Mouse (Mus musculus) megakaryocyte, adult 5-6 weeks (primary cell): ENCODE data around the gene Actl6a. TPM values are rescaled to one million over a fixed set of nuclear protein-coding genes. Genes with fewer than 3 reads are reported as not detected.
"Not testable (repeated sequence)": the region's sequence is repeated elsewhere in the genome, so short reads cannot be mapped to it uniquely, and the experiment has no call there.

Experiments used
- ATAC-seq: 2 replicates; pipeline ENCODE4 v1.8.0; 2016; ENCODE audit warnings: mild to moderate bottlenecking, inconsistent platforms; ENCODE audit not compliant: poor library complexity, severe bottlenecking
- total RNA-seq, 2 experiments: library from RNA; stranded (forward) in 1 of 2; stranded (reverse) in 1 of 2; fragments of 153-499, 151-499 nt in 1 of 2; fragments of 221-1000, 200-1000 nt in 1 of 2; gene quantifications; 2 replicates each; pipeline versions ENCODE4 v1.2.3 to v1.2.4; 2015 to 2017

Actl6a gene
- total RNA-seq, 2 experiments from 2014 or later, result 45.4 to 92.8 TPM

GRCm38 (mm10) chr3:32745426-32745825 lies 39.3 kb downstream of the Actl6a start:
- not testable (repeated sequence) for ATAC-seq

- ATAC-seq, result no peak
These were observed 42.3 kb downstream of the Actl6a start for GRCm38 (mm10) chr3:32748384-32748783.

GRCm38 (mm10) chr3:32749820-32750579 lies 43.9 kb downstream of the Actl6a start:
- no peak for ATAC-seq

GRCm38 (mm10) chr3:32754384-32754915 lies 48.4 kb downstream of the Actl6a start:
- no peak for ATAC-seq

GRCm38 (mm10) chr3:32759212-32759611 lies 53.1 kb downstream of the Actl6a start:
- ATAC-seq, result no peak

GRCm38 (mm10) chr3:32762962-32763361 lies 56.9 kb downstream of the Actl6a start:
- no peak for ATAC-seq

- no peak for ATAC-seq
These were observed 57.8 kb downstream of the Actl6a start for GRCm38 (mm10) chr3:32763902-32764301.

- ATAC-seq, result no peak
These were observed 64.7 kb downstream of the Actl6a start for GRCm38 (mm10) chr3:32770781-32771180.

Other genes with a start within 250 kb of the Actl6a start
- gene Kcnmb3, start 214.1 kb upstream of the Actl6a start, total RNA-seq (2015), result not detected in 2 replicates
- not detected in 2 replicates for gene Kcnmb3, start 214.1 kb upstream of the Actl6a start, total RNA-seq (2017)
- 32.8 and 37.5 TPM in 2 replicates for gene Zfp639, start 196.0 kb upstream of the Actl6a start, total RNA-seq (2015)
- 36.0 and 39.4 TPM in 2 replicates for gene Zfp639, start 196.0 kb upstream of the Actl6a start, total RNA-seq (2017)
- 20.3 and 29.8 TPM in 2 replicates for gene Mfn1, start 176.8 kb upstream of the Actl6a start, total RNA-seq (2015)
- 16.9 and 21.4 TPM in 2 replicates for gene Mfn1, start 176.8 kb upstream of the Actl6a start, total RNA-seq (2017)
- 1.8 and 2.7 TPM in 2 replicates for gene Gnb4, start 89.7 kb upstream of the Actl6a start, total RNA-seq (2015)
- gene Gnb4, start 89.7 kb upstream of the Actl6a start, total RNA-seq (2017), result 2.0 and 5.2 TPM in 2 replicates
- 166 and 191 TPM in 2 replicates for gene Ndufb5, start 30.7 kb downstream of the Actl6a start, total RNA-seq (2015)
- 128 and 134 TPM in 2 replicates for gene Ndufb5, start 30.7 kb downstream of the Actl6a start, total RNA-seq (2017)
- gene Mrpl47, start 31.3 kb downstream of the Actl6a start, total RNA-seq (2015), result 19.2 and 22.0 TPM in 2 replicates
- 6.7 and 14.0 TPM in 2 replicates for gene Mrpl47, start 31.3 kb downstream of the Actl6a start, total RNA-seq (2017)
- not detected in 2 replicates for gene Usp13, start 111.2 kb downstream of the Actl6a start, total RNA-seq (2015)
- not detected in 2 replicates for gene Usp13, start 111.2 kb downstream of the Actl6a start, total RNA-seq (2017)